Mouse (Mus musculus): ENCODE data around the gene Cc2d1a.

Gene Cc2d1a

GRCm38 (mm10) chr8:84104697-84105609, 42.8 kb downstream of the Cc2d1a start, which contains the start of gene Dcaf15:
Gene Dcaf15 (minus strand): TSS chr8:84104768.
- peak; percentile 99 for DNase-seq (ENCODE audit: low spot score)

- DNase-seq (ENCODE audit: low spot score), result peak; percentile 71
These were observed 43.5 kb downstream of the Cc2d1a start for GRCm38 (mm10) chr8:84104221-84104620.

GRCm38 (mm10) chr8:84103601-84104000, 44.1 kb downstream of the Cc2d1a start:
- no peak for DNase-seq (ENCODE audit: low spot score)

GRCm38 (mm10) chr8:84101476-84102270, 46.1 kb downstream of the Cc2d1a start:
- DNase-seq (ENCODE audit: low spot score), result no peak

GRCm38 (mm10) chr8:84098376-84098775, 49.4 kb downstream of the Cc2d1a start:
- DNase-seq (ENCODE audit: low spot score), result no peak

GRCm38 (mm10) chr8:84096061-84096460, 51.7 kb downstream of the Cc2d1a start:
- DNase-seq (ENCODE audit: low spot score), result no peak

- no peak for DNase-seq (ENCODE audit: low spot score)
These were observed 57.2 kb downstream of the Cc2d1a start for GRCm38 (mm10) chr8:84090585-84090984.

GRCm38 (mm10) chr8:84089277-84089676, 58.5 kb downstream of the Cc2d1a start:
- no peak for DNase-seq (ENCODE audit: low spot score)

- DNase-seq (ENCODE audit: low spot score), result no peak
These were observed 59.9 kb downstream of the Cc2d1a start for GRCm38 (mm10) chr8:84087821-84088220.

- no peak for DNase-seq (ENCODE audit: low spot score)
These were observed 60.6 kb downstream of the Cc2d1a start for GRCm38 (mm10) chr8:84087156-84087555.

- DNase-seq (ENCODE audit: low spot score), result no peak
These were observed 63.2 kb downstream of the Cc2d1a start for GRCm38 (mm10) chr8:84084341-84085115.

- DNase-seq (ENCODE audit: low spot score), result no peak
These were observed 63.9 kb downstream of the Cc2d1a start for GRCm38 (mm10) chr8:84083829-84084241.
